Mouse (Mus musculus): ENCODE measurements around the gene Slc29a3.

Slc29a3 gene

DNA sequence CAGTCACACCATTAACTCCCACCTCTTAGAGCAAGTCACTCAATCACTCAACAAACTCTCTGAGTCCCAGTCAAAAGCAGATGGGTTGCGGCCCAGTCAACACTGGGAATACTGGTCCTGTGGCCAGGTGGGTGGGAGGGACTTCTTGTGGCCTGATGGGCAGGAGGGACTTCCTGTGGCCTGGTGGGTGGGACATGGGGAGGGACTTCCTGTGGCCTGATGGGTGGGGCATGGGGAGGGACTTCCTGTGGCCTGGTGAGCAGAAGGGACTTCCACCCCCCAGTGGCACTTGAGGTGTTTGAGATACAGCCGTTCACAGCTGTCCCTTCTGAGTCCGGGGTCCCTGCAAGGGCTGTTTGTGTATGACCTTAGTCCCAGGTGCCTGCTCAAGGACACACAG is 84.0 kb downstream of the Slc29a3 start:
- no peak for DNase-seq (ENCODE audit: low spot score)

All from embryo, embryonic 10.5 days (tissue).